Mouse (Mus musculus): ENCODE data around the gene Igf2r.
A peak's percentile ranks its signal among the peaks of the same experiment; 100 is the strongest.

The Igf2r gene

GRCm38 (mm10) chr17:12749421-12750367 is 19.8 kb downstream of the Igf2r start:
- DNase-seq (ENCODE audit: low spot score): no peak

DNA sequence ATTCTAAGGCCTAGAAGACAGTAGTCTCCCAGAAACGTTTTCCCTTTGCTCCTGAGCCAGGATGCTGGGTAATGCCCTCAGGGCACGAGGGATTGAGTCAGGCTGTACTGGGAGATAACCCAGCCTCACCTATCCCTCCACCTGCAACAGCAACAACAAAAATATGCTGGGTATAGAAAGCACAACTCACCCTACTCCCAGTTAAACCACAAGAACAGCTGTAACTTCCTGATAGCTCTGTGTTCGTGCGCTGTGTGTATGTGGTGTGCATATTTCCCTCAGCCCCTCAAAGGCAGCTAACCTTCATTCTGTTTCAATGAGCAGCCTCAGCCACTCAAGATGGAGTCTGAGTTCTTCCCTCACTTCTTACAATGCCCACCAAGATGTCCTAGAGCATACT is 23.7 kb downstream of the Igf2r start:
- DNase-seq (ENCODE audit: low spot score): no peak

DNA sequence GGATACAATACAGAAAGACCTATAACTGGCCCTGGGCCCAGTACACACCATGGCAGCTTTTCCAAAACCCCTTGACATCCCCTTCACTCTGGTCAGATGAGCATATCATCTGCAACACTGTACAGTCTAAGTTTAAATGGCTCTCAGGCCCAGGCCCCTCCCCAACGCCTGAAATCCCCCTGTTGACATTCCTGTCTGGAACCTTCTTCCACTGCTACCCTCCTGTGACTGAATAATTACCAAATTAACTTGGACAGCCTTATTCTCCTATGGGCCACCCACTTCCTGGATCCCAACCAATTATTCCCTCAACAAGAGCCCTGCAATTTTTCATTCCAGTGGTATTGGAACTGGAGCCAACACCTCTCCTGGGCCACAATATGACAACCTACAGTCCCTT is 25.4 kb downstream of the Igf2r start:
- DNase-seq (ENCODE audit: low spot score): no peak

DNA sequence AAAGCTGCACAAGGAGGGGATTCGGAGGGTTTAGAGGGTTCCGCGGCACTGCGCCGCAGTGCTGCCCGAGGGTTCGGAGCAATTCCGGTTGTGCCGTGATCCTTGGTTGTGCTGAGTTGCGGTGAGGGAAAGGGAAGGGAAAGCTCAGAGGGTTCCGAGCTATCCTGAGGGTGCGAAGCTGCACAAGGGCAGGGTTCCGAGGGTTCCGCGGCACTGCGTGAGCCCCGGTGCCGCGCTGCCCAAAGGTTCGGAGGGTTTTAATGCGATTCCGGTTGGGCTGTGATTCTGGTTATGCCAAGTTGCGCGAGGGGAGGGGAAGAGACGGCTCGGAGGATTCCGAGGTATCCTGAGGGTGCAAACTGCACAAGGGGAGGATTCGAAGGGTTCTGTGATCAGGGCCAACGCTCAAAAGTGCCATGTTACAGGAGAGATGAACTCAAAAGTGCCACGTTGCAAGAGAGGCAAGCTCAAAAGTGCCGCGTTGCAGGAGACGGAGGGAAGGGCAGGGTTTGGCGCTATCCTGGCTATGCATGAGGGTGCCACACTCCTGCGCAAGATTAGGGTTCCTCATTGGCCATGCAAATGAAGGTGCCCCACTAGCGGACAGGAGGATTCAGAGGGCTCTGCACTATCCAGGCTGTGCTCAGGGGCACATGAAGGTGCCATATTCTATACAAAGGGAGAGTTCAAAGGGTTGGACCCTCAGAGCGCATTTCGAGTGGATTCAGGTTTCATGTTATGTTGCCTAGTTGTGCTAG is 27.1 kb downstream of the Igf2r start:
- DNase-seq (ENCODE audit: low spot score): peak; percentile 19

DNA sequence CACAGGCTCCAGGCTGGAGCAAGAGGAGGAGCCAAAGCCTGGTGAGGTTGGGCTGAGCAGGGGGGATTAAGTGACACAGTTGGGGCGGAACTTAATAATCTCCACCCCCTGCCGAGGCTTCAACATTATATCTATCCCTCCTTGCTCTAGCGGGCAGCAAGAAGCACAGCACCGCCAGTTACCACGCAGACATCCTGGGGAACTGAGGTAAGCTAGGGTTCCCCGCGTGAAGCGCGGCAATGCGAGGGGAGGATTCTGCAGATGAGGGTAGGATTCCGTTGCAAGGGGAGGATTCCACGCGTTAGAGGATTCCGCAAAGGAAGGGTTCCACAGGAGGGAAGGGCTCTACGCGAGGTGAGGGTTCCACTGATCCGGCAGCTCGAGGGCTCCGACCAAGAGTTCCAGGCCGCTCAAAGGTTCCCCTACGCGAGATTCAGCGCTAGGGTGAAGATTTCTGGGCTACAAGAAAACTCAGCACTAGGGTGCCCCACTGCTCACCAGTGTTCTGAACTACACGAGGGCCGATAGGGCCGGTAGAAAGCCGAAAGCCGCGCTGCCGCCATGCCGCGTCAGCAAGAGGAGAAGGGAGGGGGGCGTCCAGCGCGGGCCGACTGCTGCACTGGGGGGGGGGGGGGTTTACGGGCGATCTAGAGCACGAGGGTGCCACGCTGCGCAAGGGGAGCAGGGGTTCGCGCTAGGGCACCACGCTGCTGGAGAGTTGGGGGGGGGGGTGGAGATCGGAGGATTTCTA is 28.1 kb downstream of the Igf2r start:
- peak; percentile 72 for DNase-seq (ENCODE audit: low spot score)

DNA sequence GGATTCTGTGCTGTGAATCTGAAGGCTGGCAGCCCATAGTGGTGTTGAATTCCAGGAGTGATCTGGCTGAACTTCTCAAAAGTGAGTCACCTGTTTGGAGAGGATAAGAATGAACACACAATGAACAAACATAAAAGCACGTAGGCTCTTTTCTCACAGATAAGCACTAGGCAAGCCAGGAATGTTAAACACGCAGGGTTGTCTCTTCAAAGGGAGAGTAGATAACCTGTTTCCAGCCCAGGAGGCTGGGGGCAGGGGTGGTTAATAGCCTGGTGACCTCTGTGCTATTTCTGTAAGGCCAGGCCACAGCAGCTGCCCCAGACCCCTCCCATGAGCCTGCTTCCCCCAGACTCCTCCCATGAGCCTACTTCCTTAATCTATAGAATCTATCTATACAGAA is 29.1 kb downstream of the Igf2r start:
- DNase-seq (ENCODE audit: low spot score): no peak

GRCm38 (mm10) chr17:12739516-12739915 is 29.9 kb downstream of the Igf2r start:
- DNase-seq (ENCODE audit: low spot score): no peak

- no peak for DNase-seq (ENCODE audit: low spot score)
These were observed 31.5 kb downstream of the Igf2r start for GRCm38 (mm10) chr17:12737934-12738333.

- DNase-seq (ENCODE audit: low spot score): no peak
These were observed 35.1 kb downstream of the Igf2r start for GRCm38 (mm10) chr17:12734205-12734857.

GRCm38 (mm10) chr17:12733128-12733527 is 36.3 kb downstream of the Igf2r start:
- no peak for DNase-seq (ENCODE audit: low spot score)

DNA sequence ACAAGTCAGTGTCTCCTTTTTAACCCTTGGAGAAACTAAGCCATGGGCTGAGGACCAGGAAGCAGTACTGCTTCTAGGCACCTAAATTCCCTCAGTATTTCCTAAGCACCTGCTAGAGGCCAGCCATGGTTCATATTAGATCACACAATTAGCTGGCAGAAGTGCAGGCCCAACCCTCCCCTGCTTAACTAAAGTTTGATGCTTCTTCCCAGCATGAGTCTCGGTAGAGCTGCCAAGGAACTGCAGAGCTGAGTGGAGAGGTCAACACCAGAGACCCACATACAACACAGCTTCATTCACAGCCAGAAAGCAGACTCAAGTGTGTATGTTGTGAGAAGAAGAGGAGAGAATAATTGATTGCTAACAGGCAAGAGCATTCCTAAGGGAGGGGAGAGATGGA is 40.9 kb downstream of the Igf2r start:
- DNase-seq (ENCODE audit: low spot score): no peak

DNA sequence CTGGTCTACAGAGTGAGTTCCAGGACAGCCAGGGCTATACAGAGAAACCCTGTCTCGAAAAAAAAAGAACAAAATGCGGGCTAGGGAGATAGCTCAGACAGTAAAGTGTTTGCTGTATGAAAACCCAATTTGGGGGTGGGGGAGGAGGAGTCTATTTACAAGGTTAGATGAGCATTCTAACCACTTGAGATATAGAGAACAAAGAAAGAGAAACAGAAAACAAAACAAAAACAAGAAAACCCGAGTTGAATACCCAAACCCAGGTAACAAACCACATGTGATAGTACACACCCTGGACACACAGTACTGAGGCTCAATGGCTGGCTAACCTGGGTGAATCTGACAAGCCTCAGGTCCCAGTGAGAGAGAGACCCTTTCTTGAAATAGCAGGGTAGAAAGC is 41.7 kb downstream of the Igf2r start:
- DNase-seq (ENCODE audit: low spot score): no peak

DNA sequence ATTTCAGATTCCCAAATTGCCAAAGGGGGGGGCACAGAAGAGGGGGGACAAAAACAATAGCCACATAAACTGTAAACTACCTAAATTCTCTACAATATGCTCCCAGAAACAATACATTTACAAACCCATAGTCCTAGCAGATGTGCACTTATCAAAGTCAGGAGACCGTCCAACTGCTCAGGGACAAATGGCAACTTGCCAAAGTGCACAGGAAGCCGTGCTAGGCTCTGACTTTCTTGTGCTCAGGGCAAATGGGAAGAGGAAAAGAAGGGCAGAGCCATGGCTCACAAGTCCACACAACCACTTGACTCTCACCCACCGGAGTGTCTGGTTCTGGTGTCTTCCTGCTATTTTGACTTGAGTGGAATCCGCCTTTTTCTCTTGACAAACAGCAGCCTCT is 43.6 kb downstream of the Igf2r start:
- no peak for DNase-seq (ENCODE audit: low spot score)

DNA sequence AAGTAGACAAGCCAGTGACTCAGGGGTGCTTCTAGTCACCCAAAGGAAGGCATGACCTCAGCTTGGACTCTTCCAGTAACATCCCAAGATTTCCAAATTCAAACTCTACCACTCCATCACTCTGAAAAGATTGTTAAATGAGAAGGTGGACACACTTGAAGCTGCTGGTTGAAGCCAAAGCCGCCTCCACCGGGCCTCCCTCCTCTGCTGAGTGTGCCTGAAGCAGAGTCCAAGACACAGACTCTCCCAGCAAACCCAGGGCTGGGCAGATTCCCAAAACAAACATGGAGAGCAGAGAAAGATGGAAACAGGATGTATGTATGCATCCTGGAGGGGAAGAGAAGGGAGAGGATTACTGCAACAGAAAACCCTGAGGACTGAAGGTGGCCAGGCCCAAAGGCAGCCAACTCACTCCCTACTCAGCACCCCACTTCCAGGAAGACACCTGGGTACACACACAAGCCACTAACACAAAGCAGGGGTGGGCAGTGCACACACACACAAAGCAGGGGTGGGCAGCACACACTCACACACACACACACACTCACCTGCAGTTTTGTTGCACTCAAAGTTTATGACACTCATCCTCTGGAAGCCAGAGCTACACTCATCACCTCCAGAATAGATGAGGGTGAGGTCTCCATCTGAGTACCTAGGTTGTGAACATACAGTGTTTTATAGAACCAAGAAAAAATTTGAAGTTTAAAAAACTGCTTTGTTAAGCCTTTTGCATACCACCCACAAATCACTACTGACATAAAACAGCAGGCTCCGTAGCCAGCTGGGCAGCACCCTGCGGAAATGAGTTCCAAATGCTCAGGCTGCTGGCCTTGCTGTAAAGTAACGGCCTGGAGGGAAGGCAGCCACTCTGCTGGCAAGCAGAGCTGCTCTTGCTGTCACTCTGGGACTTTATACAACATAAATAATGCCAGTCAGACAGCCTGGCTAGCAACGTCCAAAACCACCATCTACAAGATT is 44.4 kb downstream of the Igf2r start:
- no peak for DNase-seq (ENCODE audit: low spot score)

- DNase-seq (ENCODE audit: low spot score): no peak
These were observed 45.3 kb downstream of the Igf2r start for GRCm38 (mm10) chr17:12723986-12724766.

- DNase-seq (ENCODE audit: low spot score): no peak
These were observed 46.8 kb downstream of the Igf2r start for GRCm38 (mm10) chr17:12722622-12723021.

GRCm38 (mm10) chr17:12721118-12721886 is 48.2 kb downstream of the Igf2r start:
- DNase-seq (ENCODE audit: low spot score): no peak

DNA sequence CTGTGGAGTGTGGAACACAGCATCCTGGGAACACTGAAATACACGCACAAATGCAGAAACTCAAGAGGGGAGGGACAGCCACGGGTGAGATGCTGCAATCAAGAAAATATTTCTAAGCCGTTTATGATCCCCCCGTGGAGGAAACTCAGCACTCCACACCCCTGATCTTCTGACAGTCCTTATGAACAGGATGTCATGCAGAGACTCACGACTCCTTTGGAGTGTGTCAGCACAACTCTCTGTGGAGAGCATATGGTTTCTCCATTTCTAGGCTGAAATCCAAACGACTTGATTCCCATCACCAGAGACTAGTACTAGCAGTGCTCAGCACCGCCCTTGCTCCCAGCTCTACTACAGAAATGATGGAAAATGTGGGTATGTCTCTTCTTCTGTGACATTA is 51.2 kb downstream of the Igf2r start:
- DNase-seq (ENCODE audit: low spot score): no peak

DNA sequence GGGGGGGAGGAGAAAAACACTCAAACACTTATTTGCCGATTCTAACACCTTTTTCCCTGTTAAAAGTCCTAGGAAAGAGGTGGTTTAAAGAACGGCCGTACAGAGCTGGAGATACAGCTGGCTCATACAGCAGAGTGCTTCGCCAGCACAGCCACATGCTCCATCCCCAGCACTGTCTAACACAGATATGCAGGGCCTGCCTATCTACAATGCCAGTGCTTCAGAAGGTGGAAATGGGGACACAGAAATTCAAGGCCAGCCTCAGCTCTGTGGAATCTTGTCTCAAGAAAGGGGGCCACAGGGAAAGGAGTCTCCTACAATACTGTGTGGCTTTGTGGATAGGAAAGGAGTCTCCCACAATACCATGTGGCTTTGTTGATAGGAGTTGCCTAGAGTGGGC is 52.0 kb downstream of the Igf2r start:
- DNase-seq (ENCODE audit: low spot score): no peak

Data from retina, embryonic 14.5 days (tissue).